Mouse (Mus musculus) c-Kit-positive CD71-positive TER-119-negative erythroid progenitor cells, embryonic 14.5 days (primary cell): Measurements from ENCODE around the gene Gm49380.
A peak's percentile ranks its signal among the peaks of the same experiment; 100 is the strongest.
"Not testable (repeated sequence)": the region's sequence is repeated elsewhere in the genome, so short reads cannot be mapped to it uniquely, and the experiment has no call there.

Experiments
- DNase-seq: peaks from one replicate; pipeline ENCODE4 v3.0.0-alpha.2; 2013; ENCODE audit warnings: low read depth

Gm49380 gene

DNA sequence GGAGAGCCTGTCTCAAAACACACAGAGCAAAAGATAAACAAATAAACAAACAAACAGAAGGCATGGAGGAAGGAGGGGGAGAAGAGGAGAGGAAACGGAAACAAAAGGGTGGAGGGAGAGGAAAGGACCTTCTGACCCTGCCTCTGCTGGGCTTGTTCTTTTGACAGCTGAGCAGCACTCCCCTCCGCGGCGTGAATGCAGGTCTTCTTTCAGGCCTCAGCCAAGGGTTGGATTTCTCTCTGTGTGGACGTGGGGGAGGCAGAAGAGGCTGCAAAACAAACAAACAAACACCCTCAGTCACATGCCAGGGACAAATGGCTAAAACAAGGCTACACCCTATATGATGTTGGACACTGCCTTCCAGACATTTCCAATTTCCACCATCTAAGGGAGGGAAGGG, 11.7 kb upstream of the Gm49380 start:
- DNase-seq: no peak

GRCm38 (mm10) chr9:44124317-44124716, 11.0 kb upstream of the Gm49380 start:
- no peak for DNase-seq

DNA sequence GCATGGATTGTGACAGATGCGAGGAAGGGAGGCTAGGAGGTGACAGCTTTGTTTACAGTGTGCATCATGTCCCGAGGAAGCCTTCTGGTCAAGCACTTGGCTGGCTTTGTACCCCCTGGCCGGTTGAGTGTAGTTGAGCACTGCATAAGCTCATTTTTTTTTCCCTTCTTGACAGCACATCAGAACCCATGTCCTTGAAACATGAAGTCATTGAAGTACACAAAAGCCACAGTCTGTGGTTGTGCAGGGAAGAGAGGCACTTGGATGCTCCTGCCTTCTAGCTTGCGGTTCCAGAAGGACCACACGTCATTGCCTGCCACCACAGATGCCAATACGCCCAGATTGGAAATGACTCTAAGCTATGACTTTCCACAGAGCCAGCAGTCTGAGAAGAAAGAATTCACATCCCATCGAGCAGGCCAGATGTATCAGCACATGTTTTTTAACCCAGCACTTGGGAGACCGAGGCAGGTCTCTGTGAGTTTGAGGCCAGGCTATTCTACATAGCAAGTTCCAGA, 6.7 kb upstream of the Gm49380 start:
- DNase-seq: no peak

DNA sequence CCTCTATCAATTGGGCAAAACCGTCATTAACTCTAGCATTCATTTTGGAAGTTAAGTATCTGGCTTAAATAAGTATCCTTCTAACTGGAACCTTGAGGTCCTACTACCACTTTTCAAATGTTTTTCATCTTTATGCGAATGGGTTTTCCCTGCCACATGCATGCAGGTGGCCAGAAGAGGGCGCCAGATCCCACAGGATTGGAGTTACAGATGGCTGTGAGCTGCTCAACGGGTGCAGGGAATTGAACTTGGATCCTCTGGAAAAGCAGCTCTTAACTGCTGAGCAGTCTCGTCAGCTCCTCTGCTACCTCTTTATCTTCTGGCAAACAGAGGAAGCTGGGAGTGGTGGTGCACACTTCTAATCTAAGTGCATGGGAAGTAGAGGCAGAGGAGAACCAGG, 5.7 kb upstream of the Gm49380 start:
- DNase-seq: peak; percentile 34

GRCm38 (mm10) chr9:44116182-44116581, 2.9 kb upstream of the Gm49380 start:
- no peak for DNase-seq

DNA sequence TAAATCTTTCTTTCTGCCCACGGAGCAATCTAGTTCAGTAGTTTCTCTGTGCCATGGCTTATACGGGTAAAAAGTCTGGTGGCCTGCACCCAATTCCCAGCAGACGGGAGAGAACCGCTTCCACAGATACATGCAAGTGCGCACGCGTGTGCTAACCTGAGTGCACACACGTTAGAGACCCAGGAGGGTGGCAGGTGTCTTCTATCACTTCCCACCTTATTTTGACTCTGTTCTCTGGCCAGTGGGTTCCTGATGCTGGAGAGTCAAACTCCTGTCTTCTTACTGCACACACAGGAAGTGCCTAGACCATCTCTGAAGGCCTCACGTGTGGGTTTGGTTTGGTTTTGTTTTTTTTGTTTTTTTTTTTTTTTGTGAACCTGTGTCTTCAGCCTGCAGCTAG, 2.3 kb upstream of the Gm49380 start:
- no peak for DNase-seq

DNA sequence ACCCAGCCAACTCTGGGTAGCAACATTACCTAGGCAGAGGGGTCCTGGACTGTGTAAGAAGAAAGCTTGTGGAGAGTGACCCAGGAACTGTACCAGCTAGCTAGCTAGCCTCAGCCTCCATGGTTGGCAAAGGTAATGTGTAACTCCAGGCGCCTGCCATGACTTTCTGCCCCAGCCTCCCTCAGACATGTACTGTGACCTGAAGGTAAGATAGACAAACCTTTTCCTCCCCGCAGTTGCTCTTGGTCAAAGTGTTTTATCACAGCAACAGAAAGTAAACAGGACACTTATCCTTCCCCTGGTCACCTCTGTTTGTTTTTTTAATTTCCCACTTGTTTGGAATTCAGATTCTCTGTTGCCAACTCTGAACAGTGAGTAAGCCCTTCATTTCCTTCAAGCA, 1.2 kb upstream of the Gm49380 start:
- no peak for DNase-seq

DNA sequence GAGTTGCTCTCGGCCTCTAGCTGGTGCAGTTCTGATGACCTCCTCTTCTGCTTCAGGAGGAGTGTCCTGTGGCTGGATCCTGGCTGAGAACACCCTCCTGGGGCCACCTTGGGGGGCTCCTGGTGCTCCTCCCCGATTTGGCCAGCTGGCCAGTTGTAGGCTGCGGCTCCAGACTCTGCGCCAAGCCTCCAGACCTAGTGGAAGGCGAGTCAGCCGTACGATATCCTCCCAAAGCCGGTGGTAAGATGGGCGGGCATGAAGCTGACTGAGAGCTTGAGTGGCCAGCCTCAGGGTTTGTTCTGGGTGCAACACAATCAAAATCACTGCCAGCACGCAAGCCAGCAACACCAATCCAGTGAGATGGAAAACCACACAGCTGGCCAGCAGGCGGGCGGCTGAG, 1.4 kb downstream of the Gm49380 start:
- DNase-seq: not testable (repeated sequence)

DNA sequence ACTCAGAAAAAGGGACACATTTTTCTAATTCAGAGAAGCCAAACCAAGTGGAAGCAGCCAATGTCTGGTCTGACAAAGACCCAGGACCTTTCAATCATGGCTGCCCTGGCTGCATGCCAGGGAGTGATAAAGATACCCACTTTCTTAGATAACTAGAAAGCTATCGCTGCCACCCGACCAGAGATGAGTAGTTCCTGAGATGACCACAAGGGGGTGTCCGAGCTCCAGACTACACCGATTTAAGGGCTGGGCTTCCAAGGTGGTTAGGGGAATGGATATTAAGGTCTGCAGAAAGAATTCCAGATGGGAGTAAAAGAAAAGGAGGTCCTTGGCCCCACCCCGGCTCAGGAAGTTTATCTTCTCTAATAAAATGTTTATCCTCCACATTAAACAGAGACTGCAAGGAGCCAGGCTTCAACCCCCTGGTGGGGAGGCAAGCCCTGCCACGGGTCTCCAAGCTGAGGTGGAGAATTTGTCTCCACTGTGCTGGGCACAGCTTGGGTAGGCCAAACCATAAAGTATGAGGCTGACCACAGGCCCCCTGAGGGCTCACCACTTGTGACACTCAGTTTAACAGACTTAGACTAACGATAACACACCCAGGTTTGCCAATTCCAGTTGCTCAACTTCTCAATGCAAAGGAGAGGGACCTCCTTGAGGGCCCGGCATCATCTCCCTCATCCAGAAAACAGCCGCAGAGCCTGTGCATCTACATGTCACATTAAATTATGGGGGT, 3.8 kb downstream of the Gm49380 start:
- peak; percentile 76 for DNase-seq

GRCm38 (mm10) chr9:44108269-44109055, 4.8 kb downstream of the Gm49380 start:
- no peak for DNase-seq

GRCm38 (mm10) chr9:44107557-44108179, 5.6 kb downstream of the Gm49380 start:
- DNase-seq: no peak

DNA sequence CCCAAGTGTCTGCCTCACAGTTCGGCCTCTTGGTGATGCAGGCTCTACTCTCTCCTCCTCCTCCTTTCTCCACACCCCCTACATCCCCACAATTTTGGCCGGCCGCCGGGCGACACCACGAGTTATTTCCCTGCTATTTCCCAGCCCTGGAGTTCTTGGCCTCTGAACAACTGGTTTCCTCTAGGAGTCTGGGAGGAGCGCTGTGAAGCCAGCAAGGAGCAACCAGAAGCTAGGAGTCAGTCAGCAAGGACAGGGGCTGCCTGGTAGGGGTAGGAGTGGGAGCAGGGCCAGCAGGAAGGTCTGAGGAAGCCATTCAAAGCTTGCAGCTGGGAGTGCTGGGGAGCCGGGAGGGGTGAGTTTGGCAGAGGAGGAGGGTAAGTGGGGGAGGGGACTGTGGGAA, 6.2 kb downstream of the Gm49380 start, which contains the start of gene C1qtnf5:
C1qtnf5 (plus strand) TSS at position 136 of the 400 bp plus-strand sequence.
- DNase-seq: no peak

DNA sequence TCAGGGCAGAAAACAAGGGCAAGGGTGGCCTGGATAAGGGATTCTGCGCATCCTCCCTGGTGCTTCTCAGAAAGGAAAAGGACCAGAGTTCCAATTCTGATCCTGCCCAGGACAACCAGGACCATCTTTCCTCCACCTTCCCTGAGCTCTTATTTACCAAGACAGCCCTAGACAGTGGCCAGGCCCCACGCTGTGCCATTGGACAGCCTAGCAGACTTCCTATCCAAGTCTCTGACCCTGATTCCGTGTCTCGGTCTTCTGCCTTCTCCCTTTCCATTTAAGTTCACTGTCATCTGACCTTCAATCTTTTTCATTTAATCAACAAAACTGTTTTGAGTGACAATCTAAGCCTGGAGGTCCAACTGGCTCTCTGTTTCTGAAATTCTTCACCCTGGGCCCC, 6.7 kb downstream of the Gm49380 start:
- no peak for DNase-seq

GRCm38 (mm10) chr9:44106182-44106581, 7.1 kb downstream of the Gm49380 start:
- no peak for DNase-seq

GRCm38 (mm10) chr9:44105781-44106180, 7.5 kb downstream of the Gm49380 start:
- DNase-seq: no peak

GRCm38 (mm10) chr9:44104881-44105280, 8.4 kb downstream of the Gm49380 start:
- DNase-seq: no peak

GRCm38 (mm10) chr9:44101490-44101889, 11.8 kb downstream of the Gm49380 start, which contains the start of gene Mfrp:
Mfrp (plus strand) TSS chr9:44101729.
- DNase-seq: no peak

DNA sequence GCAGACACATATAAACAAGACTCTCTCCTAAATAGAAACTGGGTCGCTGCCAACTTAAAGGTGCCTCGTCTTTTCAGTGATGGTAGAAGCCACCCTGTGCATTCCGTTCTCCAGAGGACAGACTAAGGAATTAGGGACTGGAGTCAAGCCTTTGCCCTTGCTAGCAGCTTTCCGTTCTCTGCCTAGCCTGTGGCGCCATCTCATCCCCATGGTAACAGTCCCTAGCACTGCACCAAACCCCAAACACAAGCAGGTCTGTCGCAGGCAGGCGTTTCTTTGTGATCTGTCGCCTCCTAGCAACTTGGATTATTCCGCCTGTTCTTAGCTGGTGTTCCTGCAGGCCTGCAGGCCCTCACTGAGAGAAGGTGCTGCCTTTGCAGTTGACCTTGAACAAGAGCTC, 16.8 kb downstream of the Gm49380 start:
- DNase-seq: no peak

- DNase-seq: no peak
These were observed 17.5 kb downstream of the Gm49380 start for GRCm38 (mm10) chr9:44095781-44096180.

DNA sequence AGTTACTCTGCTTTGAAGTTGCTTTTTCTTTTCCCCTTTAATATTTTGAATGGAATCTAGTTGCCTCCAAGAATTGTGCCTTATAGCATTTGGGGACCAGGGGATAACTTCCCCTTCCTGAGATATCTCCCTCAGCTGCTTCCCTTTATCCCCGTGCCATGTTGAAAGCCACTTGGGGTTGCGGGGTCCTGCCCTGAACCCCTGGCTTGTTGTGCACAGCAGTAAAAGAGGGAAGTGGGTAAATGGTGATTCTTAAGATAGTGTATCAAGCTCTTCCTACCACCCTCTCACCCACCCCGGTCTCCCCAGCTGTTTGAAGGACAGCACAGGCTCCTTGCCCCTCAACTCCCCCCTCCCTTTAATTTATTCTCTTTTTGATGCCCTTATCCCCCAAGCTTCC, 18.6 kb downstream of the Gm49380 start:
- no peak for DNase-seq

DNA sequence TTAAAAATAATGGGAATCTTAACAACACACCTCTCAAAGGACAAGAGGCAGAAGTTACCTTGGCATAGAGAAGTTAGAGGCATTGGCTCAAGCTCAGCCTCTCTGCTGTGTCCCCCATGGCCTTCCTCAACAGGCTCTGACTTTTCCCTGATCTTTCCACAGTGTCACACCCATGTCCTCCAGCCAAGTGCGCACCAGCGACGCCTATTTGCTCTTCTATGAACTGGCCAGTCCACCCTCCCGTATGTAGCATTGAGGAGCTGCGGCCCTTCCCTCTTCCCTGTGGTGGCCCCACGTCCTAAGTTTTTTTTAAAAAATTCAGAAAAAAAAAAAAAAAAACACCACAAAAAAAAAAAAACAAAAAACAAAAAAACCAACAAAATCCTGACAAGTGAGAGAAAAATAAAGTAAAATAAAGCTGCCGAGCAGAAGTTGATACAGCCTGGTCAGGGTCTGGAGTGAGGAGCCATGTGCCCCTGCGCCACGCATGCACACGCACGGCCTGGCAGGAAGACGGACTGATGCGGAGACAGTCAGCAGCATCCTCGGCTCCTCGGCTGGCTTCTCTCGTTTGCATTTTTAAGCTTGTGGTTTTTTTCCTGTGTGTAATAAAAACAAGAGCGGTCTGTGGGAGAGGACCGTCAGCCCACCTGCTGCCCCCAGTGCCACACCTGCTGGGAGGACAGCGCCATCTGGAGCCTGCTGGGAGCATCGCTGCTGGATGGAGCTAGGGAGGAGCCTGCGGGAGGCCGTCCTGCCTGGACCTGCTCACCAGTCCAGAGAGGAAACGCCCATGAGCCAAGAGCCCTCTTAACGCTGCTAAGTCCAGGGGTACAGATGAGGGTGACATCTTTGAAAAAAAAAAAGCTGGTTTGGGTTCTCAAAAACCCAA, 19.4 kb downstream of the Gm49380 start:
- DNase-seq: peak; percentile 36
